Mouse (Mus musculus) CD4-positive, CD25-positive, alpha-beta regulatory T cell, adult 4 months (primary cell): ENCODE data around the gene Cnn3. TPM values are rescaled to one million over a fixed set of nuclear protein-coding genes. Genes with fewer than 3 reads are reported as not detected.

Experiments
- ATAC-seq: one replicate; pipeline ENCODE4 v1.8.0; 2017
- polyA plus RNA-seq, 2 experiments: library from polyadenylated mRNA; unstranded; fragments of 100-300 nt; shearing (Covaris generic); gene quantifications; one replicate each; pipeline ENCODE4 v1.2.1; 2017

The Cnn3 gene
- polyA plus RNA-seq, 2 experiments from 2014 or later, result 8.8 to 9.7 TPM

DNA sequence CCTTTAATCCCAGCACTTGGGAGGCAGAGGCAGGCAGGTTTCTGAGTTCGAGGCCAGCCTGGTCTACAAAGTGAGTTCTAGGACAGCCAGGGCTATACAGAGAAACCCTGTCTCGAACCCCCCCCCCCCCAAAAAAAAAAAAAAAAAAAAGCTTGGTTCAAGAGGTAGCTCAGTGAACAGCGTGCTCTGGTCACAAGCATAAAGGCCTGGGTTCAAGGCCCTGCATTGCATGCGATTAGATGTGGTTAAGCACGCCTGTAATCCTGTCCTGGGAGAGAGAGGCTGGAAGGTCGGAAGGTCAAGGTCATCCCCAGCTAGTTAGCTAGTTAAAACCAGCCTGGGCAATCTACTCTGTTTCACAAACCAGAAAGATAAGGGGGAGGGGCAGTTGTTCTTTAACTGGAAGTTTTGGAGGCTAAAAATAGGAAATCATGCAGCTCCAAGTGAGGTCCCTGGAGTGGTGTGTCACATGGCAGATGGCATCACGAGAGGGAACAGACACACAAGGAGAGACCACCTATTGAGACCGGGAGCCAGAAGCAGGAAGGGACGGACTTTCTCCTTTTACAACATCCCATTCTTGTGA lies 7.4 kb upstream of the Cnn3 start:
- no peak for ATAC-seq

DNA sequence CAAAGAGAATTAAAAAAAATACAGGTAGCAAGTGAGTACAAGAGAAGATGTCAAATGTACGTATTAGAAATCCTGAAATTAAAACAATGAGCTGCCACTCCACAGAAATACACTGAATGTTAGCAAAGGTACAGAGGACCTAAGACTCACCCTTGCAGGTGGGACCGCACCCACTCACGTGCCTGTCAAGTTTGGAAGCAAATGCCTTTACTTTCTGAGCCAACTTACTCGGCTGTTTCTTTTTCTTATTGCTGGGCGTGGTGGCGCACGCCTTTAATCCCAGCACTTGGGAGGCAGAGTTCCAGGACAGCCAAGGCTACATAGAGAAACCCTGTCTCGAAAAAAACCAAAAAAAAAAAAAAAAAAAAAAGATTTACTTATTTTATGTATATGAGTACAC lies 3.9 kb upstream of the Cnn3 start:
- ATAC-seq, result no peak

DNA sequence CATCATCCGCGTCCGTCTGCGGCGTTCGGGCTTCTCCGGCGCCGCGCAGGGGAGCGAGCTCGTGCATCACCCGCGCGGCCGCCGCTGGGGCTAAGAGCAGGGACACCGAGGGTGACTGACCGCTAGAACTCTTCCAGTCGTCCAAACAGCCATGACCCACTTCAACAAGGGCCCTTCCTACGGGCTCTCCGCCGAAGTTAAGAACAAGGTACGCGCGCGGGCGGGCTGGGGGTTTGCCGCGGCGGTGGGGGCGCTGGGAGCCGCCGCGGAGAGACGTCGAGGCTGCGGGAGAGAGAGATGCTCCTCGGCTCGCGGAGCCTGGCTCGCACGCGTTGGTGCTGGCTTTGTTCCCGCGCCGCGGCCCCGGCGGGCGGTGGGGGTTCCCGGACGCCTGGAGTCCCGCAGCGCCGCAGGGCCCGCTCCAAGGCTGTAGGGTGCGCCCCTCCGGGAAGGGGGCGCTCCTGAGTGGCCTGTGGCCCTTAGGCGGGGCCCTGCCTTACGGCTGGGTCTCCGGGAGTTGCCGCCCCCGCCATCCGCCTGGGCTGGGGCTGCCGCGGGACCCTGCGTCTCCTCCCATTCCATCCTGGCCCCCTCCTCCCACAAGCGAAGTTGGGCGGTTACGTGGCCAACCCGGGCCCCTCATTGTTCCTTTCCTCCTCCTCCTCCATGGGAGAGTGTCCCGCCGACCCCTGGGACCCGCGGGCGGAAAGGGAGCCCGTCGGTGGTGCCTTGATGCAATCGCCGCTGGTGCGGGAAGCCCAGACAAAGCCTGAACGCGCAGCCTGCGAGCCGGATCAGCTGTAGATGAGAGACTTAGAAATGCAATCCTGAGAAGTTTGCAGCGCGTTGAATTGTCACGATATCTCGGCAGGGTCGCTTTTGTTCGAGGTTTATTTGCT lies 573 bp downstream of the Cnn3 start:
- ATAC-seq, result peak; percentile 59

DNA sequence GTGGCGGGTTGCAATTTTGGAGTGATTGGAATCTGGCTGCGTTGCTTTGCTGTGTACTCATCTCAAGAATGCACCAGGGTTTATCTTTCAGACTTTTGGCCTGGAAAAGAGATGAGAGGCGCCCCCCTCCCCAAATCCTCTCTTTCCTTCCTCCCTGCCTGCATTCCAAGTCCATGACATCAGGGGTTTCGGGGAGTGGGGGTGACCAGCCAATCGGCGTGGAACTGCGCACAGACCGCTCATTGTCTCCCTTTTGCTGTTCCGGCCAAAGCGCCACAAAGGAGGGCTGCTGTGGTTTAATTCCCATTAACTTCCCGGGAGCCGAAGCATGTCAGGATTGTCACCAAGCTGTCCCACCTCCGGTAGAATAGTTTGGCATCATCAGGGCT lies 1.2 kb downstream of the Cnn3 start:
- no peak for ATAC-seq

DNA sequence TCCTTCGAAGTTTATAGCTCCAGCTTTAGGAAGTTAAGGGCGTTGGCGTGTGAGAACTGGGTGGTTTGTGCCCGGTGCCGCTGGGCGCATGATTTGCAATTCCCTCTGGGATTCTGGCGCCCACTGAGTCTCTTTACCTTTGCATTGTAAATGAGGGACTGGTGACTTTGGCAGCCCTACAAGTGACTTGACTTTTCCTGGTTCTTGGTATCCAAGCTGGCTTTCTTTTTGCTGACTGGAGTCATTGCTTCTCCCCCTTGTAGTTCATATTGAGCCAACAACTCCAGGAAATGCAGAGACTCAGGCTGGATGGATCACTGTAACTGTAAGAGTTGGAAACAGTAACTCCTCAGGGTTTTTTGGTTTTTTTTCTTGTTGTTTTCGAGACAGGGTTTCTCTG lies 1.9 kb downstream of the Cnn3 start:
- ATAC-seq, result no peak

DNA sequence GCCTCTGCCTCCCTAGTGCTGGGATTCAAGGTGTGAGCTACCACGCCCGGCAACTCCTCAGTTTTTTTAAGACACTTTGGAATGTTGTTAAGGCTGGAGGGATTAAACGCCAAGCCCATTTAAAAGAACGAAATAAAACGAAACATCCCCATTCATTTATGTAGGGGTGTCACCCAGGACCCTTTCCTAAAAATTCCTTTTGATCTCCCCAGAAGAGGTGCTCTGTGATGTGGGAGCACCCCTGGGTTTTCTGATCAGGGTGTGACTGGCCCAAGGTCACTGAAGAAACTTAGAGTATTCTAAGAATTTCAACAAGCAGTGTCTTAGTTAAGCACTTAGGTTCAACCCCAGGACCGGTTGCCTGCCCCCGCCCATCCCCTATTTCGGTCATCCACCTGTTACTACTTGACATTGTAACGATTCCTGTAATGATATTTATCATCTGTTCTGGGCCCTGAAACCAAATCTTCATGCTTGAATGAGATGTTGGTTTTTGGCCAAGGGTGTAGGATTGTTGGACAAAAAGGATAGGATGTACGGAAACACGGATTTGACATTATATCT lies 2.5 kb downstream of the Cnn3 start:
- no peak for ATAC-seq

DNA sequence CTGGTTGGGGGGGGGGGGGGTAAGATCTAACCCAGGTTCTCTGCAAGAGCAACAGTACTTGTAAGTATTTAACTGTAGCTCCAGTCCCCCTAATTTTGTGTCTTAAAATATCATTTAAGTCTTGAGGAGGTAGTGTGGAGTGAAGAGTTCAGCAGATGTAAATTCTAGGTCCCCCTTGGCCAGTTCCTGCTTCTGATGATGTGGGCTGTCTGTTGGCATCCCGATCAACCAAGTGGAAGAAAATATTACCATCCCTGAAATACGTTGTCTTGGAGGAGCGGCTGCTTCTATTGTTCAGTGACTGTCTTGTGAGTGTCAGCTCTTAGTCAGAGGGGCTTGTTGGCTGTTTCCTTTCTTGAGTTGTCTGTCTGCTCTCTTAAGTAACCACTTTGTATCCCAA lies 3.2 kb downstream of the Cnn3 start:
- ATAC-seq, result no peak

DNA sequence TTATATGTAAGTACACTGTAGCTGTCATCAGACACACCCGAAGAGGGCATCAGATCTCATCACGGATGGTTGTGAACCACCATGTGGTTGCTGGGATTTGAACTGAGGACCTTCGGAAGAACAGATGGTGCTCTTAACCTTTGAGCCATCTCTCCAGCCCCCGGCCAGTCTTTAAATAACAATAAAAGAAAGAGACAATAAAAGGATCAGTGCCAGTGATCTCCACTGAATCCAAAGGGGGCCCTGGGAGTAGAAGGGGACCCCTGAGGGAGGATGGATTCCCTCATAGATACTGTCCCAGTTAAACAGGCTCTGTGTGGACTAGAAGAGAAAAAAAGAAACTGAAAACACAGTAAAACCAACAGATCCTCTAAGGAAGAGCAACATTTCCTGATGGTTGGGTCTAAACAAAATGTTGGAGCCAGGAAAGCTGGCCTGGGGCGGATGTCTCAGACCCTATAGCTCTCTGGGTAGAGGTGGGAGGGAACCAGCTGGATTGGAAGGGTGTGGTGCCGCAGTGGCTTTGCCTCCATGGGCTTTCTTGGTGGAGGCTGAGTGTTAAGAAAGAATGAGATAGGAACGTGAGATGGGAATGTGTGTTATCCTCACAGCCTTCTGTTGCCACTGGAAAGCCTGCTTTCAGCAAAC lies 4.1 kb downstream of the Cnn3 start:
- no peak for ATAC-seq

DNA sequence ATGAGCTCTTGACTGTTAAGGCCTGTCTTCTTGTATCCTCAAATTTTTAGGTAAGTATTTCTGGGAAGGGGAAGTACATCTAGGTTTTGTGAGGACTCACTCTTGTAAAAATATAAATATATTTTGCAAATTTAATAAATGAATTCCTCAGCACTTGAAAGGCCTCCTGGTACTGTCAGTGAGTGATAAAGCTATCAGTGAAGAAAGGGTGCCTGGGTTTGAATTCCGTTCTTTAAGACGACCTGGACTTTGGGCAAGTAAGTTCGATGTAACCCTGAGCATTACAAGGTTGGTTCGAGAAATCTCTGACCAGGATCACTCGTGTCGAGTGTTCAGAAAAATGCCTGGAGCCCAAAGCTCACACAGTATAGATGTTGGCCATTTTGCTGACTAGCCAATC lies 7.1 kb downstream of the Cnn3 start:
- no peak for ATAC-seq

DNA sequence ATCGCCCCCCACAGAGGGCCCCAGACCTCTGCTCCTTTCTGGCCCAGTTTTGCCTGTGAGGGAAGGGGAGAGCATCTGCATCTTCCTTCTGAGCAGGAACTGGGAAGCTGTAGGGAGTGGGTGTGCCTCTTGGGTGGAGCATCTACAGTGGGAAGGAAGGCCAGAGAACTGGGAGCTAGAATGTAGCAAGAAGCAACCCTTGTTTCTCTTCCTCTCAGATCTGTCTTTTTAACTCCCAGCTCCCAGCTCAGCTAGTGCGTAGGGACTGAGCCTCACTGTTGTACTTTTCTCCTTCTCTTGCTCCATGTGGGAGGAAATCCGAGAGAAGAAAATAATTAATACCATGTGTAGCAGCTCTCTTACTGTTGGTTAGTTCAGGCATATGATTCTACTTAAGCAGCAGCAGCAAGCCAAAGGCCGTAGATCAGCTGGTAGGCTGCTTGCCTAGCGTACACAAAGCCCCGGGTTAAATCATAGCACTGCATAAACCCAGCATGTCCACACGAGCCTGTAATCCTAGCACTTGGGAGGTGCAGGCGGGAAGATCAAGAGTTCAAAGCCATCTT lies 7.8 kb downstream of the Cnn3 start:
- ATAC-seq, result no peak

DNA sequence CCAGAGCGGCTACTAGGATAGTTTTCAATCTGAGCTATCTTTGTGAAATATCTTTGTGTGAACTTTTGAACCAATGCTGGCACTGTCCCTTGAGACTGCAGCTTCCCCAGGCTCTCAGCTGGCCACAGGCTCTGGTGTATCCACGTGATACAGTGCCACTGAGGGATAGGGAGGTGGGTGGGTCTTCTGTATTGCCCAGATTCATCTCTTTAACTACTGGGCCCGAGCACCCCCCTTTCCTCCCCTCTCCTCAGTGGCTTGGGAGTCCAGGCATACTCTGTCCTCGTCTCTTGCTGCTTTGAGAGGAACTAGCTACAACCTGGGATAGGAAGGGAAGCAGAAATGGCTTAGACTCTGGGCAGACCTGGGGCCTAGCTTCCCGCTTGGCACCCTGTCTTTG lies 9.0 kb downstream of the Cnn3 start:
- no peak for ATAC-seq

DNA sequence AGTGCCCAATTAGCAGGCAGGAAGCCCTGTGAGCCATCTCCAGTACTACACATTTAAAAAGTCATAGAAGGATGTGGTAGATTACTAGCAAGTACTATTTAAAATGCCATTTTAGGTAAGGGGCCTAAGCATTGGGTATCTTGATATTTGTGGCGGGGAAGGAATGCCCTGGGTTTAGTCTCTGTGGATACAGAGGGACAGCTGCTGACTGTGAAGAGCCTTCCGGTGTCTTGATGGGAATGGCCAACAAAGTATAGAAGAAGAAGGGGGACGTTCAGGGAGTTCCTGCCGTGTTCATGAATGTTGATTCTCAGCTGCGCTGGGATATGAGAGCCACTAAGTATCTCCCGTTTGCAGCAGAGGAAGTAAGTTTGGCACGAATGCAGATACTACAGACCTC lies 10.8 kb downstream of the Cnn3 start:
- no peak for ATAC-seq

DNA sequence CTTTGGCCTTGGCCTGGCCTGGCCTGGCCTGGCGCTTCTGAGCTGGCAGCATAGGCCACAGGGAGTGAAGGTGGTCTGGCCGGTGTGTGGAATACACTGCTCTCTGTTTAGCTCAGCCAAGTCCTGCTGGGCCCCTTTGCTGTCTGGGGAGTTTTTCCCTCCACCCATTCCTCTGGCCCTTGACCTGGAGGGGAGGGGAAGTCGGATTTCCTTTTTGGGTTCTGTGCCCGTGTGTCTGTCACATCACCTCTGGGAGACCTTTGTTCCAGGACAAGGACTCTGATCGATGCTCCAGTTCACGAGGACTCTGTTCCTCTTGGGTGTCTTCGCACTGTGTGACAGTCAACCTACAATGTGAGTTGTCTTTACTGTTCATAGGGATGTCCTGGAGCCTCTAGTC lies 11.7 kb downstream of the Cnn3 start:
- no peak for ATAC-seq

DNA sequence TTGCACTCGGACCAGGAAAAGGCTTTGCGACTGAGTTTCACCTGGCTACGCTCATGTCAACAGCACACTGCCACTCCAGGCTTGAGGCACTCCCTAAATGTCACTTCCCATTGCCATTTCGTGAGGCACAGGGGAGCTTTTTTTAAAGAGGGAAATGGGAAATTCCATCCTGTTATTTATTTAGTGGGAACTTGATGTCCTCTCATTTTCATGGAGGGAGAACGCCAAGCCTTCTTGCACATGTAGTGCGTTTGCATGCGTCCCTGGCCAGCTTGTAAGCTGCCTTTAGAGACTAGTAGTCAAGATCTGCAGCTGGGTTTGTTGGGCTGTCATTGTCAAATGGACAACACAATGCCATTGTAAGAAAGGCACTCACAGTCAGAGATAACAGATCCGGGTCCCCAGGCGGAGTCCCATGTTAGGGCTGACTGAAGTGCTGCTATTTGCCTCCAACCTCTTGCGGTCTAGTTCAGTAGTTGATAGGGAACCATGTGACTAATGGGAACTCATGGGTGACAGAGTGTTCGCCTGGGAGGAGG lies 13.4 kb downstream of the Cnn3 start:
- ATAC-seq, result no peak

DNA sequence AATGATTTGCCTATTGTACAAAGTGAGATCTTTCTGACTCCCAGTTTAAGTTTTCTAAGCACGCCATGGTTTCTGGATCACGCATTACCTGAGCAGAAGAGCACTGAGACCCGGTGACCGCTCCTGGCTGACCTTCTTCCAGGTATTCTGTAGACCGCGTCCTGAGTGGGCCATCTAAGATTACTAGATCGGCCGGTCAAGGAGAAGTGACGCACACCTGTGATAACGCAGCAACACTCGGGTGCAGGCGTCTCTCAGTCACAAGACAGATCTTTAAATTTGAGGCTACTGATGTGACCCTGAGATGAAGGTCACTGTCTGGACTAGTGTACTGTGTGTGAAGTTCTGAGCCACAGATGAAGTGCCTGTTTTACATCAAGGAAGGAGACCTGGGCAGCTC lies 15.2 kb downstream of the Cnn3 start:
- no peak for ATAC-seq

DNA sequence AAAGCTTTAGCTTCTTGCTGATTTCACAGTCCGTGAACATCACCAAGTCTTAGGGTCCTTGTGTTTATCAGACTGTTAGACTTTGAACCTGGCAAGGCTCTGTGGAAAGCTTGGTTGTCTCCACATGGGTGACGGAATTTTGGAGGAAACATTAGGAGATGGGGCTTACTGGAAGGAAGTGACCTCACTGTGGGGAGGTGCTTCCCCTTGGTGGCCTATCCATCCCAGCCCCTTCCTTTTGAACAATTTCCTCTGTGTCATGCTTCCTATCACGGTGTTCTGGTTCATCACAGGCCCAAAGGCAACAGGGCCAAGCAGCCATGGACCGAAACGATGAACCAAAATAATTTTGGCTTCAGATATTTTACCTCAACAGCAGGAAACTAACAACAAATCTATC lies 16.0 kb downstream of the Cnn3 start:
- ATAC-seq, result no peak

DNA sequence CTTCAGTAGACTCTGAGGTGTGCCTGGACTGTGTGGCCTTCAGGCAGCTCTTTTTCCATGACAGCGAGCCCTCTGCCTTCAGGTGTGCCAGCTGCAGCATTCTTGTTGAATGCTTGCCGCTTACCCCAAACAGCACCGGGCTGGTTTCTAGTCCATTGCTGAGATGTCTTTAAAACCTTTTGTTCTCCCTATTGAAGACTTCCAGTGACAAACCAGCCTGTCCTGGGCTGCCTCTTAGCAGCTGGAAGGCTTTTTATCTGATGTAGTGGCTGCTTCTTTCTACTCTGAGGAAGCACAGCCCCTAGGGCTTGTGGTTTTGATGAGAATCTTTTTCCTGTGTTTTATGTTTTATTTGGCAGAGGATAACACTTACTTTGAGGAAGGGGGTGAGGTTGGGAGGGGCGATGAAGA lies 17.6 kb downstream of the Cnn3 start:
- ATAC-seq, result no peak

DNA sequence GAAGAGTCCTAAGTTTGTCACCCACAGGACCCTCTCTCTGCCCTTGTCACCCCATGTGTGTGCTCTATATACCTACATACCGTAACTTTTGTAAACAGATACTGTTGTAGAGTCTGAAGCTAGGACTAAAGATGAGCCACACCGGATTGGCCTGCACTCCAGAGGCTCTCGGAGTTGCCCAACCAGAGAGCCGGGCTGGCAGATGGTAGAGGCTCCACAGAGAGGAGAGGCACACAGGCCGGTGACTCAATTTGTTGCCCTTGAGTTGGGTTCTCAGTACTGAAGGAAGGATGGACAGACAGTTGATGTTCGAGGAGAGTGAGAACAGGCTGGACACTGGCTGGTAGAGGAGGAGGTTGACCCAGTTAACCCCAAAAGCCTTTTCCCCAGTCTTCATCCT lies 18.1 kb downstream of the Cnn3 start:
- no peak for ATAC-seq

DNA sequence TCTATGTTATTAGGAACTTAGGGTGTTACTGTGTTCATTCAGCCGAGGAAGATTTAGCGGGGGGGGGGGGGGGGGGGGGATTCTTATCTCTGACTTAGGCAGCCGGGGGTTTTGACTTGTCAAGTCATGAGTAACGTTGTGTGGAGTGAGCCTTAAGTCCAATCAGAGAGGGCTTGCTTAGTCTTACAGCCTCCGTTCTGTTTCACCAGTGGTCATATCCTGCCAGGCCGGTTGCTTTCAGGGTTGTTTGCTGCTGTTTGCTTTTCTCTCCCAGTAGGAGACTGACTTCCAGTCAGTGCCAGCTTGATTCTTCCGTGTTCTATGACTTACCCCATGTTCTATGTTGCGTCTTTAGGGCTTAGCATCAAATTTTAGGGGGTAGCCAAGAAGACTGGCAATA lies 20.2 kb downstream of the Cnn3 start:
- no peak for ATAC-seq

DNA sequence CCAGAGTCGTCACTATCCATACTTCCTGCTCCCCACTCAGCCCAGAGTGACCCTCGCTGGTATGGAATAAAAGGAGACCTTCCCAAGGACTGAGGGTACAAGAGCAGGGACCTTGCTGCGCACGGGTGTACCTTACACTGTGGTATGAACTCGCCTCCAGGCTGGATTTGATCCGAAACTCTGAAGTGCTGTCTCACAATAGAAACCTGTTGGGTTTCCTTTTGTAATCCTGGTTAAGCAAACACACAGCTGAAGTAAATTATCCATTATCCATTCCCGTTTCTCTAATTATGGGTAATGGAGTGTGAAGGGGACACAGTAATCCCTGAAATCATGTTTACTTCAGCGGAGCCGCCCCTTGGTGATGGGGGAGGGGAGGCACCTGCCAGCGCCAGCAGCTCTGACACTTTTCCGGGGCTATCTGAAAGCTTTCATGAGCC lies 21.8 kb downstream of the Cnn3 start:
- no peak for ATAC-seq

DNA sequence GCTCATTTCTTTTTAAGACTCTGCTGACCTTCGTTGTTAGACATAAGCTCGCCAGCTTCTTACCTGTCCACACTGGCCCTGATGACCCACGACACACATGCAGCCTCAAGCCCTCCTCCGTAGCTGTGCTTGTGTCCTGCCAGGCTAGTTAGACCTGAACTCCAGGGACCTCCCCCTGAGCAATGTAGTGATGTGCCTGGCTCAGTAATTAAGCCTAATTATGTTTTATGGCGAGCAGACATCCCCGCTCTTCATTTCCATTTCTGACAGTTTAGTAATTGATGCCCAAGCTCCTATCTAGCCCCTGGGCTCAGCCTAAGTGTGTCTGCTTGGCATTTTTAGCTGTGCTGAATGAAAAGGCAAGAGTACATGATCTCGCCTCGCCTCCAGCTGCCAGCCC lies 22.3 kb downstream of the Cnn3 start:
- no peak for ATAC-seq

DNA sequence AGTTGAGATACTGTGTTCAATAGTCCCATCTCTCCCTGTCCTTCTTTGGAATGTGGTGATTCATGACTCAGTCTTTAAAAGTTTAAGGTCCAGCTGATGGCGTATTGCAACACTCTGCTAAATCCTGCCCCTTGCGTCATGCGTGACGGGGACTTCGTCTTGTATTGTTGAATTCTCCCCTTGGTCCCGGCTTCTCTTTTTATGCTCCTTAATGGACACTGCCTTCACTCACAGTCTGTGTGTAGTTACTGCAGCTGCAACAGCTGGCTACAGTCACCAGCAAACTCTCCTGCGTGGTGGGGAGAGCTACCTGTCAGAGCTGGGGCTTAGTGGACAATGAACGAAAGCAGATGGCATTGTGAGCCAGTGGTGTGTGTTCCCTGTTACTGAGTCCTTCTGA lies 23.2 kb downstream of the Cnn3 start:
- ATAC-seq, result no peak

DNA sequence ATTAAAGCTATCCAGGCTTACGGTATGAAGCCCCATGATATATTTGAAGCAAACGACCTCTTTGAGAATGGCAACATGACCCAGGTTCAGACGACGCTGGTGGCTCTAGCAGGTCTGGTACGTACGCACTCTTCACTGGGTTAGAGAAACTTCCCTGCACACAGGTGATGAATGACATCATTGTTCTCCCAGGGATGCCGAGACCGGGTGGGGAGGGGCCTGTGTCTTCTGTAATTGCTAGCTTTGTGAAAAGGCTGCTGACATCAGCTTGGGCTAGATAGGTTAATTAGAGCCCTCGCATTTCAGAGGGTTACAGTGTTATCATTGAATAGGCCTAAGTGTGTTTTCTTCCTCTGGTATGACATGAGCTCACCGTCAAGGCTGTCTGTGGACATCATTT lies 25.1 kb downstream of the Cnn3 start:
- ATAC-seq, result no peak
